Mouse (Mus musculus): ENCODE results near the gene Tnfaip2. TPM values are rescaled to one million over a fixed set of nuclear protein-coding genes. Genes with fewer than 3 reads are reported as not detected.
A peak's percentile ranks its signal among the peaks of the same experiment; 100 is the strongest.

The Tnfaip2 gene
- polyA plus RNA-seq, 1 experiment from 2014 or later: 77.2 TPM

GRCm38 (mm10) chr12:111412581-111413284 is 29.5 kb upstream of the Tnfaip2 start:
- ATAC-seq (ENCODE audit: low read depth): no peak
- H3K9me3 ChIP-seq (replicated peaks; ENCODE audit: control insufficient read depth, low read length): no peaks in the 10 kb centered on the region
- 28% methylated on average over 12 of the region's 12 CpGs for WGBS (ENCODE audit: insufficient replicate concordance)
- H3K27ac ChIP-seq (ENCODE audit: low read length): no peak overlapping the region
- H3K4me2 ChIP-seq (ENCODE audit: low read depth, low read length): peak overlapping the region; percentile 43
- peak overlapping the region; percentile 12; the same call in 1 of the 2 replicates for H3K4me3 ChIP-seq (ENCODE audit: low read depth, low read length)
- H3K36me3 ChIP-seq (ENCODE audit: control insufficient read depth, insufficient read depth): no peaks in the 10 kb centered on the region
- H3K27me3 ChIP-seq (ENCODE audit: control insufficient read depth, insufficient read depth, low read depth, low read length): peaks cover 7% of the 10 kb centered on the region; the same call in 1 of the 2 replicates
- H3K4me1 ChIP-seq (ENCODE audit: control insufficient read depth, low read depth, low read length): peaks cover 8% of the 10 kb centered on the region
- no peak overlapping the region for H3K9ac ChIP-seq (ENCODE audit: low read depth, low read length)

GRCm38 (mm10) chr12:111413300-111413699 is 29.0 kb upstream of the Tnfaip2 start:
- H3K9ac ChIP-seq (ENCODE audit: low read depth, low read length): no peak overlapping the region
- peaks cover 8% of the 10 kb centered on the region for H3K4me1 ChIP-seq (ENCODE audit: control insufficient read depth, low read depth, low read length)
- peak; percentile 61 for ATAC-seq (ENCODE audit: low read depth)
- peak overlapping the region; percentile 12; the same call in 1 of the 2 replicates for H3K4me3 ChIP-seq (ENCODE audit: low read depth, low read length)
- H3K9me3 ChIP-seq (replicated peaks; ENCODE audit: control insufficient read depth, low read length): no peaks in the 10 kb centered on the region
- WGBS (ENCODE audit: insufficient replicate concordance): under 1% methylated on average over 21 of the region's 21 CpGs
- no peak overlapping the region for H3K27ac ChIP-seq (ENCODE audit: low read length)
- H3K27me3 ChIP-seq (ENCODE audit: control insufficient read depth, insufficient read depth, low read depth, low read length): peaks cover 3% of the 10 kb centered on the region; the same call in 1 of the 2 replicates
- H3K36me3 ChIP-seq (ENCODE audit: control insufficient read depth, insufficient read depth): no peaks in the 10 kb centered on the region
- peak overlapping the region; percentile 43 for H3K4me2 ChIP-seq (ENCODE audit: low read depth, low read length)

- 6% methylated on average over 17 of the region's 17 CpGs for WGBS (ENCODE audit: insufficient replicate concordance)
- H3K9ac ChIP-seq (ENCODE audit: low read depth, low read length): peak within 1 kb of the TSS; percentile 5
- peak within 1 kb of the TSS; percentile 55 for H3K4me3 ChIP-seq (ENCODE audit: low read depth, low read length)
- peak; percentile 78 for ATAC-seq (ENCODE audit: low read depth)
- peak within 1 kb of the TSS; percentile 74 for H3K27ac ChIP-seq (ENCODE audit: low read length)
- H3K27me3 ChIP-seq (ENCODE audit: control insufficient read depth, insufficient read depth, low read depth, low read length): peaks cover 6% of the 10 kb centered on the region
- no peaks in the 10 kb centered on the region for H3K36me3 ChIP-seq (ENCODE audit: control insufficient read depth, insufficient read depth)
- peak within 1 kb of the TSS; percentile 38 for H3K4me2 ChIP-seq (ENCODE audit: low read depth, low read length)
- H3K9me3 ChIP-seq (replicated peaks; ENCODE audit: control insufficient read depth, low read length): no peaks in the 10 kb centered on the region
- peaks cover 29% of the 10 kb centered on the region for H3K4me1 ChIP-seq (ENCODE audit: control insufficient read depth, low read depth, low read length)
Observed at GRCm38 (mm10) chr12:111416921-111417779, 25.1 kb upstream of the Tnfaip2 start, which contains the start of gene Exoc3l4. Exoc3l4 (plus strand) TSS chr12:111417017.

- WGBS (ENCODE audit: insufficient replicate concordance): 22% methylated on average over 5 of the region's 5 CpGs
- Histone ChIP-seq H3K27me3 (ENCODE audit: control insufficient read depth, insufficient read depth, low read depth, low read length) (peaks cover 34% of the 10 kb centered on the region), H3K9me3 (replicated peaks; ENCODE audit: control insufficient read depth, low read length) (no peaks in the 10 kb centered on the region), H3K4me3 (ENCODE audit: low read depth, low read length) (0 out of 2 replicates have a peak overlapping the region, but pooled peaks have one; percentile 8), H3K4me1 (ENCODE audit: control insufficient read depth, low read depth, low read length) (peaks cover 21% of the 10 kb centered on the region), H3K36me3 (ENCODE audit: control insufficient read depth, insufficient read depth) (no peaks in the 10 kb centered on the region), H3K27ac (ENCODE audit: low read length) (peak overlapping the region; percentile 48; the same call in 1 of the 2 replicates), H3K9ac (ENCODE audit: low read depth, low read length) (no peak overlapping the region), H3K4me2 (ENCODE audit: low read depth, low read length) (0 out of 2 replicates have a peak overlapping the region, but pooled peaks have one; percentile 41)
- ATAC-seq (ENCODE audit: low read depth): no peak
Observed at GRCm38 (mm10) chr12:111419918-111420317, 22.4 kb upstream of the Tnfaip2 start.

GRCm38 (mm10) chr12:111420946-111421709 is 21.1 kb upstream of the Tnfaip2 start:
- Histone ChIP-seq H3K36me3 (ENCODE audit: control insufficient read depth, insufficient read depth) (no peaks in the 10 kb centered on the region), H3K4me3 (ENCODE audit: low read depth, low read length) (peak overlapping the region; percentile 28), H3K4me1 (ENCODE audit: control insufficient read depth, low read depth, low read length) (peaks cover 21% of the 10 kb centered on the region), H3K9ac (ENCODE audit: low read depth, low read length) (peak overlapping the region; percentile 26; the same call in 1 of the 2 replicates), H3K27me3 (ENCODE audit: control insufficient read depth, insufficient read depth, low read depth, low read length) (peaks cover 43% of the 10 kb centered on the region), H3K4me2 (ENCODE audit: low read depth, low read length) (peak overlapping the region; percentile 41), H3K27ac (ENCODE audit: low read length) (peak overlapping the region; percentile 62), H3K9me3 (replicated peaks; ENCODE audit: control insufficient read depth, low read length) (no peaks in the 10 kb centered on the region)
- peak; percentile 28 for ATAC-seq (ENCODE audit: low read depth)
- 19% methylated on average over 7 of the region's 7 CpGs for WGBS (ENCODE audit: insufficient replicate concordance)

GRCm38 (mm10) chr12:111422852-111423251 is 19.4 kb upstream of the Tnfaip2 start:
- Histone ChIP-seq H3K4me2 (ENCODE audit: low read depth, low read length) (no peak overlapping the region), H3K9ac (ENCODE audit: low read depth, low read length) (no peak overlapping the region), H3K4me1 (ENCODE audit: control insufficient read depth, low read depth, low read length) (peaks cover 23% of the 10 kb centered on the region), H3K27me3 (ENCODE audit: control insufficient read depth, insufficient read depth, low read depth, low read length) (peaks cover 44% of the 10 kb centered on the region), H3K9me3 (replicated peaks; ENCODE audit: control insufficient read depth, low read length) (no peaks in the 10 kb centered on the region), H3K27ac (ENCODE audit: low read length) (no peak overlapping the region), H3K36me3 (ENCODE audit: control insufficient read depth, insufficient read depth) (no peaks in the 10 kb centered on the region), H3K4me3 (ENCODE audit: low read depth, low read length) (no peak overlapping the region)
- 39% methylated on average over 5 of the region's 5 CpGs for WGBS (ENCODE audit: insufficient replicate concordance)
- no peak for ATAC-seq (ENCODE audit: low read depth)

- 16% methylated on average over 43 of the region's 43 CpGs for WGBS (ENCODE audit: insufficient replicate concordance)
- no peaks in the 10 kb centered on the region for H3K9me3 ChIP-seq (replicated peaks; ENCODE audit: control insufficient read depth, low read length)
- no peaks in the 10 kb centered on the region for H3K36me3 ChIP-seq (ENCODE audit: control insufficient read depth, insufficient read depth)
- no peak overlapping the region for H3K4me2 ChIP-seq (ENCODE audit: low read depth, low read length)
- H3K9ac ChIP-seq (ENCODE audit: low read depth, low read length): no peak overlapping the region
- peaks cover 52% of the 10 kb centered on the region for H3K27me3 ChIP-seq (ENCODE audit: control insufficient read depth, insufficient read depth, low read depth, low read length)
- H3K4me3 ChIP-seq (ENCODE audit: low read depth, low read length): no peak overlapping the region
- H3K4me1 ChIP-seq (ENCODE audit: control insufficient read depth, low read depth, low read length): peaks cover 26% of the 10 kb centered on the region
- no peak overlapping the region for H3K27ac ChIP-seq (ENCODE audit: low read length)
- no peak for ATAC-seq (ENCODE audit: low read depth)
Observed at GRCm38 (mm10) chr12:111423570-111424129, 18.6 kb upstream of the Tnfaip2 start.

GRCm38 (mm10) chr12:111424547-111424946 is 17.7 kb upstream of the Tnfaip2 start:
- Histone ChIP-seq H3K9me3 (replicated peaks; ENCODE audit: control insufficient read depth, low read length) (no peaks in the 10 kb centered on the region), H3K36me3 (ENCODE audit: control insufficient read depth, insufficient read depth) (no peaks in the 10 kb centered on the region), H3K4me1 (ENCODE audit: control insufficient read depth, low read depth, low read length) (peaks cover 31% of the 10 kb centered on the region), H3K27ac (ENCODE audit: low read length) (no peak overlapping the region), H3K9ac (ENCODE audit: low read depth, low read length) (no peak overlapping the region), H3K4me2 (ENCODE audit: low read depth, low read length) (no peak overlapping the region), H3K4me3 (ENCODE audit: low read depth, low read length) (no peak overlapping the region), H3K27me3 (ENCODE audit: control insufficient read depth, insufficient read depth, low read depth, low read length) (peaks cover 60% of the 10 kb centered on the region)
- no peak for ATAC-seq (ENCODE audit: low read depth)
- 30% methylated on average over 9 of the region's 9 CpGs for WGBS (ENCODE audit: insufficient replicate concordance)

Measured in liver, embryonic 16.5 days (tissue).